Mouse (Mus musculus): ENCODE measurements around the gene Vmn2r95. TPM values are rescaled to one million over a fixed set of nuclear protein-coding genes. Genes with fewer than 3 reads are reported as not detected.
"Not testable (repeated sequence)": the region's sequence is repeated elsewhere in the genome, so short reads cannot be mapped to it uniquely, and the experiment has no call there.

The Vmn2r95 gene
- total RNA-seq (2021) = not detected
- polyA plus RNA-seq (2012; rRNA removed) = not detected in 2 replicates
- long read RNA-seq = 0 reads

DNA sequence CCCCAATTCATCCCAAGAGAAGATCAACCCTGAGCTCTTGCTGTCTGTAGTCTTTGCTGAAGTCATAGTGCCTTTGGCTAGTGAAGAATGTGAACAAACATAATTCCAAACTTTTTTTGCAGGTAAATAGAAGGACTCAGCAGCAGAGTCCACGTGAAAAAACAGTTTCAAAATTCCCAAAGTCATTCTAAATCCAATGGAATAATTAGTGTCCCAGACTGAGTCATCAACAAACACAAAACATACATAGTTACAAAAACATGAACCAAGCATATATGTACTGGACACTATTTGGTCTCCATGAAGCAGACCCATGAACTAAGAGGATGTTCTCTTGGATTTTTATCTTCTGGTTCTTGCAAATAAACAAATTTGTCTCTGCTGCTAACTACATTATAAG is at the start of gene Vmn2r95:
Gene Vmn2r95 (plus strand): TSS at position 301 of the 400 bp plus-strand sequence.
- no peak for DNase-seq

DNA sequence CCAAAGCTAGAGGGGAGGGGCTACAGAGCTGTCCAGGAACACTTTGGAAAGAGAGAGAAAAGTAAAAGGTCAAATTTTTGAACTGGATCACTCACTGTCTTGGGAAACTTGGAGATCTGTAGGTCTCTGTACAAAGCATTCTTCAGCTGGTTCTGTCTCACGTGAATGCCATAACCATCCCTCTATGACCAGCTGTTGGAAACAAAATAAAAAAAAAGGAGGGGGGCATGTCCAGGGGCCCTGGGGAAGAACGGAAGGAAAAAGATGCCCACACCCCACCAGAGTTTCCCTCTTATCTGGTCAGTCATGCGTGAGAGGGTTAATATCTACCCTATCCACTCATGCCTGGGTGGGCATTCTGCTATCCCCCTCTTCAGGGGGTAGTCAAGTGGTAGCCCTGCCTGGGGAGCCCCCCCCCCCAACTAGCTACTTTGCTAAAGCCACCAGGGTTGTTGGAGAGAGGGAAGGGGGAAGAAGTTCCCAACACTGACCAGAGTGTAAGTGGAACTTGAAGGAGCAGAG is 31.8 kb downstream of the Vmn2r95 start:
- DNase-seq = no peak

DNA sequence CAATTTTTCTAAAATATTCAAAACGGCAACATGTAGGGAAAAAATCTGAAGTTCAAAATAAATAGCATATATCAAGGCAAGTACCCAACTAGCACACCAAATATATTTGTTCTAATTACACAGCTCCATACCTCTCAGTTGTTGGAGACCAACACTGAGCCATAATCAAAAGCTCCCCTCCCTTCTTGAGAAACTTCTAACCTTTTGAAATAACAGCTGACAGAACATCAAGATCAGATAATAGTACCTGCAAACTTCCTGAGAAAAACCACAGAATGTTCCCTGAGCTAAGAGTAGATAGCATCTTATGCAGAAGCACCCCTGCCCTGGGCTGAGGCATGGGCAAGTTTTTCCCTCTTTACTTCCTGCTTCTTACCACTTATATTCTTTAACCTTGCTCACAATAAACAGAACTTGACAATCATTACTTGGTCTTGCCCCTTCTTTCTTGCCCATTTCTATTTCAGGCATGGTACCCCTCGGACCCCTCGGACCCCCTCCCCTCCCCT is 34.3 kb downstream of the Vmn2r95 start:
- not testable (repeated sequence) for DNase-seq

DNA sequence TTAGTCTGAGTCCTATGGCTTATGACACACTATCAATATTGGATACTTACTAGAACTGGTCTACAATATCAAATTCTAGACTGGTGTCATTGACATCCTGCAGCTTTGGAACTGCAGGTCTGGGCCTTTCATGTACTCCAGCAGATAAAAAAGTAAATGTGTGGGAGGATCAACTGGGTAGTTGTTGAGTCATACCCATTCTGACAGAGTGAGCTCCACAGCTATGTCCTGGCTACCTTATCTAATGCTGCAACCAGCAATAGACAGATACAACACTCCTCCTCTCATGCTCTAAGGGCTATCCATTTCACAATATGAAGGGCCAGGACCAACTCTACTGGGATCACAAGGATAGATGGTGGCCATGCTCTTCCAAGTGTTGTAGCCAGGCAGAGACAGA is 38.8 kb downstream of the Vmn2r95 start:
- no peak for DNase-seq

DNA sequence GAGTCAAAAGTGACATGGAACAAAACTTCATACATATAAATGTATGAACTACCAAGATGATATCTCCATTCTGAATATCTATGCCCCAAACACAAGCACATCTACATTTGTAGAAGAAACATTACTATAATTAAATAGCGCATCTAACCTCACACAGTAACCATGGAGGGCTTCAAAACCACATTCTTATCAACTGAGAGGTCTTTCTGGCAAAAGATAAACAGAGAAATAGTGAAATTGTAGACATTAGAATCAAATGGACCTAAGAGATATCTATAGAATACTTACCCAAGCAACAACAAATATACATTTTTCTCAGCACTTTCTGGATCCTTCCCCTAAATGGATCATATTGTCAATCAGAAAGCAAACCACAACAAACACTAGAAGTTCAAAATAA is 56.0 kb downstream of the Vmn2r95 start:
- DNase-seq = no peak

Other genes starting within 250 kb of the Vmn2r95 start
- gene Vmn2r94, start 146.3 kb upstream of the Vmn2r95 start, total RNA-seq (2021) = not detected
- not detected in 2 replicates for gene Vmn2r94, start 146.3 kb upstream of the Vmn2r95 start, polyA plus RNA-seq (2012; rRNA removed)
- not detected for gene Vmn2r93, start 126.0 kb upstream of the Vmn2r95 start, total RNA-seq (2021)
- gene Vmn2r93, start 126.0 kb upstream of the Vmn2r95 start, polyA plus RNA-seq (2012; rRNA removed) = not detected in 2 replicates
- gene Vmn2r96, start 149.1 kb downstream of the Vmn2r95 start, total RNA-seq (2021) = not detected
- not detected in 2 replicates for gene Vmn2r96, start 149.1 kb downstream of the Vmn2r95 start, polyA plus RNA-seq (2012; rRNA removed)

Measured in adrenal gland, adult 2 months (tissue).